Mouse (Mus musculus) urinary bladder, postnatal 25 days (tissue): ENCODE results near the gene Ppp2r3c.
"Not testable (repeated sequence)": the region's sequence is repeated elsewhere in the genome, so short reads cannot be mapped to it uniquely, and the experiment has no call there.

Experiments used
- DNase-seq: peaks from one replicate; pipeline ENCODE4 v3.0.0; 2022; ENCODE audit warnings: low spot score

Ppp2r3c gene

GRCm38 (mm10) chr12:55272243-55272642, 30.6 kb downstream of the Ppp2r3c start:
- DNase-seq, result no peak

- DNase-seq, result not testable (repeated sequence)
Measured at GRCm38 (mm10) chr12:55263385-55263784, 39.4 kb downstream of the Ppp2r3c start.

- DNase-seq, result not testable (repeated sequence)
Measured at GRCm38 (mm10) chr12:55261950-55262349, 40.8 kb downstream of the Ppp2r3c start.

DNA sequence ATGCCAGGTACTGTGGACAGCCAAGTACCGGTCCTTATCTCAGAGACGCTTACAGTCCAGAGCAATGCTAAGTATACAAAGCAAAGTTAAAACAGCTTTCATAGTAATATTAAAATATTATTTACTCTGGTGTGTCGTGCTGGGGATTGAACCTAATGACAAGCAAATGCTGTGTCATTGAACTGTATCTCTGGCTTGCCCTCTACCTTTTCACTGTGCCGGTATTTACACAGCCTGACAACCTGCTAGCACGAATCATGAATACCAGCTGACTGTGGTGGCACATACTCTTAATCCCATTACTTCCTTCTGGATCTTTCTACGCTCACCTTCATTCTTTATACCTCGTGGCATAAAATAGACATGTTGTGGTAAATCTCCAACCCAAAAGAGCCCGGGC, 60.6 kb downstream of the Ppp2r3c start:
- not testable (repeated sequence) for DNase-seq

DNA sequence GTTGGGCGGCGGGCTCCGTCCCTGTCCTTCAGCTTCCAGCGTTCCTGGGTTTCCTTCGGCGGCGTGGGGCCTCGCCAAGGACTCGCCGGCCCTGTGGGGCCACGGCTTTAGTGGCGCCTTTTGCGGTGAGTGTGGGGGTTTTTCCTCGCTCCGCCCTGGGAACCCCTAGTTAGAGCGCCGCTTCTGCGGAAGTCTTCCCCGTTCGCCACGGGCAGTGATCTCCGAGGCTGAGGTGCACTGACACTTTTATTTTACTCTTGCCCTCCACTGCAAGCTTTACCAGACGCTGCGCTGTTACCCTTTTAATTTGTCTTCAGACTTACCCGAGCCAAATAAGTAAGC, 72.3 kb downstream of the Ppp2r3c start:
- not testable (repeated sequence) for DNase-seq

GRCm38 (mm10) chr12:55229626-55230519, 72.9 kb downstream of the Ppp2r3c start, which contains the start of gene Srp54c:
TSS of gene Srp54c (plus strand) at chr12:55230168.
- not testable (repeated sequence) for DNase-seq
